Mouse (Mus musculus) heart, adult 2 months (tissue): ENCODE results near the gene Ctxn1. TPM values are rescaled to one million over a fixed set of nuclear protein-coding genes. Genes with fewer than 3 reads are reported as not detected.
A peak's percentile ranks its signal among the peaks of the same experiment; 100 is the strongest.

Source experiments
- DNase-seq, 2 experiments: peaks; one replicate each; pipeline ENCODE4 v3.0.0; 2021
- H3K27ac ChIP-seq: fragments of 200-600 bp; 2 replicates; pipeline ENCODE4 v1.8.1; 2022
- H3K27me3 ChIP-seq: fragments of 200-500 bp; 2 replicates; pipeline ENCODE4 v1.6.1; 2012; ENCODE audit warnings: mild to moderate bottlenecking, low read length, inconsistent platforms, mixed read lengths; ENCODE audit not compliant: control insufficient read depth, insufficient read depth
- H3K36me3 ChIP-seq: fragments of 200-500 bp; 2 replicates; pipeline ENCODE4 v1.6.1; 2012; ENCODE audit warnings: low read length, inconsistent platforms; ENCODE audit not compliant: control insufficient read depth, insufficient read depth
- H3K4me1 ChIP-seq: fragments of 200-500 bp; 2 replicates; pipeline ENCODE4 v1.6.1; 2011; ENCODE audit warnings: low read length; ENCODE audit not compliant: control insufficient read depth, insufficient read depth
- H3K4me3 ChIP-seq: fragments of 200-600 bp; 2 replicates; pipeline ENCODE4 v1.8.1; 2022
- H3K79me2 ChIP-seq: fragments of 200-500 bp; replicated peaks from 2 replicates; pipeline ENCODE4 v1.6.1; 2012; ENCODE audit warnings: mild to moderate bottlenecking, inconsistent platforms, low read length, moderate library complexity, mixed read lengths; ENCODE audit not compliant: control insufficient read depth, insufficient read depth
- H3K9ac ChIP-seq: fragments of 200-500 bp; 2 replicates; pipeline ENCODE4 v1.6.1; 2012; ENCODE audit warnings: low read depth, mild to moderate bottlenecking, control low read depth, inconsistent platforms, low read length, mixed read lengths
- CTCF ChIP-seq: fragments of 200-600 bp; IDR thresholded peaks from 2 replicates; pipeline ENCODE4 v1.8.1; 2022; ENCODE audit warnings: antibody characterized with exemption, mild to moderate bottlenecking, moderate library complexity
- EP300 ChIP-seq: fragments of 200-500 bp; IDR thresholded peaks from 2 replicates; pipeline ENCODE4 v1.6.1; 2011; ENCODE audit warnings: low read depth, low read length, control low read depth; ENCODE audit not compliant: insufficient read depth
- POLR2A ChIP-seq: fragments of 200-500 bp; IDR thresholded peaks from 2 replicates; pipeline ENCODE4 v1.6.1; 2011; ENCODE audit warnings: mild to moderate bottlenecking, low read depth, low read length, control low read depth; ENCODE audit not compliant: insufficient read depth
- WGBS: fragments of 180-500 bp; shearing (Covaris S2); methylation state at CpG from one replicate; pipeline ENCODE4 v1.1.7; 2018; 5-methylcytosine and 5-hydroxymethylcytosine counted together
- intact Hi-C: fragments of 180-260 bp; cut with DNase I; formaldehyde crosslinking; loops from one replicate; pipeline ENCODE4 v1.15.1; 2025
- polyA plus RNA-seq: library from polyadenylated mRNA; depleted of rRNA; stranded (reverse); fragments of >200 nt; gene quantifications from 2 replicates; pipeline ENCODE4 v1.2.3, GENCODE M21; 2012; rRNA removed
- total RNA-seq, 2 experiments: library from RNA; stranded (reverse); gene quantifications; 2 replicates each; pipeline ENCODE4 v1.2.3; 2021

Ctxn1 gene
- total and polyA plus RNA-seq, 3 experiments, result 0.60 to 5.7 (median 0.91) TPM

GRCm38 (mm10) chr8:4214006-4214980, 44.8 kb downstream of the Ctxn1 start:
- Histone ChIP-seq H3K4me1 (peaks cover 3% of the 10 kb centered on the region; the same call in 1 of the 2 replicates), H3K9ac (peak overlapping the region; percentile 49), H3K79me2 (no peaks in the 10 kb centered on the region), H3K27ac (no peak overlapping the region), H3K4me3 (peak overlapping the region; percentile 37), H3K36me3 (no peaks in the 10 kb centered on the region), H3K27me3 (peaks cover 17% of the 10 kb centered on the region)
- peak; percentile 47 to 52 for DNase-seq
- TF ChIP-seq EP300, result no peak
- TF ChIP-seq CTCF, result no peak
- no peak for TF ChIP-seq POLR2A
- intact Hi-C loops, result no loop called here
- 12% methylated on average over 33 of the region's 33 CpGs for WGBS

- intact Hi-C loops, result no loop called here
- Histone ChIP-seq H3K4me3 (peak overlapping the region; percentile 37), H3K4me1 (peaks cover 3% of the 10 kb centered on the region; the same call in 1 of the 2 replicates), H3K36me3 (no peaks in the 10 kb centered on the region), H3K27me3 (peaks cover 15% of the 10 kb centered on the region), H3K27ac (no peak overlapping the region), H3K79me2 (no peaks in the 10 kb centered on the region), H3K9ac (peak overlapping the region; percentile 49)
- DNase-seq, result peak; percentile 48 to 51
- TF ChIP-seq EP300 (no peak), CTCF (no peak), POLR2A (no peak)
- 7% methylated on average over 18 of the region's 18 CpGs for WGBS
Measured at GRCm38 (mm10) chr8:4213210-4214005, 45.7 kb downstream of the Ctxn1 start.

DNA sequence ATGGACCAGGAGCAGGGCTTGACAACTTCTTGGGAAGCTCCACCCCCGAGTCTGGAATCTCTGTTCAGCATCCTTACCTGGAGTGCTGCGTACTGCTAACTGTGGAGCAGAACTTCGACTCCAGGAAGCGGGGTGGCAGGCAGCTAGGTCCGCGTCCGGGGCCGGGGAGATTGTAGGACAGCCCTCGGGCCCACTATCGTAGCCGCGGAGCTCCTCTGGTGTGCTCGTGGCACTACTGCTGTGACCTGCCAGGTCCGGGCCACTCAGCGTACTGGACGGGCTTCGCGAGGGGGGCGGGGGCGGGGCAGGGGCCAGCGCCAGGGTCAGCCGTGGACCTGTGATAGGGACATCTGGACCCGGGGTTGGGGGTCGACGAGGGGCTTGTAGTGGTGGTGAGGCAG, 46.3 kb downstream of the Ctxn1 start:
- peaks cover 14% of the 10 kb centered on the region for H3K27me3 ChIP-seq
- H3K36me3 ChIP-seq, result no peaks in the 10 kb centered on the region
- peaks cover 3% of the 10 kb centered on the region; the same call in 1 of the 2 replicates for H3K4me1 ChIP-seq
- TF ChIP-seq EP300 (no peak), POLR2A (no peak), CTCF (no peak)
- no peaks in the 10 kb centered on the region for H3K79me2 ChIP-seq
- WGBS, result under 1% methylated on average over 23 of the region's 25 CpGs
- no peak overlapping the region for H3K4me3 ChIP-seq
- intact Hi-C loops, result no loop called here
- peak in 1 of 2 experiments; percentile 35 for DNase-seq
- H3K9ac ChIP-seq, result peak overlapping the region; percentile 49; the same call in 1 of the 2 replicates
- no peak overlapping the region for H3K27ac ChIP-seq

DNA sequence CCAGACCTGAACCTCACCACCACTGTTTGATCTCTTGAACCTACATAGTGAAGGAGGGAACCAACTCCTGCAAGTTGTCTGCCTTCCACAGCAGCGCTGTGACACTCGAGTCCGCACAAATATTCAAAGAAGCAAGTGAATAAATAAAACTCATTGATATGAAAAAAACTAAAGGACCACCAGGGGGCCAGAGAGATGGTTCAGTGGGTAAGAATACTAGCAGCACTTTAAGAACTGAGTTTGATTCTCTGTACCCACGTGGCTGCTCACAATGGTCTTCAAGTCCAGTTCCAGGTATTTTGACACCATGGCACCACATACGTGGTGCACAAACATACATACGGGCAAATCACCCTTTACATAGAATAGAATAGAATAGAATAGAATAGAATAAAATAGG, 48.0 kb downstream of the Ctxn1 start:
- TF ChIP-seq CTCF (no peak), POLR2A (no peak), EP300 (no peak)
- Histone ChIP-seq H3K27ac (no peak overlapping the region), H3K9ac (no peak overlapping the region), H3K27me3 (peaks cover 5% of the 10 kb centered on the region), H3K4me3 (no peak overlapping the region), H3K4me1 (peaks cover 3% of the 10 kb centered on the region; the same call in 1 of the 2 replicates), H3K79me2 (no peaks in the 10 kb centered on the region), H3K36me3 (no peaks in the 10 kb centered on the region)
- 81% methylated on average over 6 of the region's 6 CpGs for WGBS
- no peak for DNase-seq
- intact Hi-C loops, result no loop called here

Other genes starting within 250 kb of the Ctxn1 start
- 1 to 10 TPM in 1 of 2 experiments, under 1 TPM in 1; 0.60 to 1.1 TPM for gene Cd209f, start 153.4 kb downstream of the Ctxn1 start, total RNA-seq
- 1.4 and 2.3 TPM in 2 replicates for gene Cd209f, start 153.4 kb downstream of the Ctxn1 start, polyA plus RNA-seq
- gene Cd209g, start 125.2 kb downstream of the Ctxn1 start, total RNA-seq, result under 1 TPM in 1 of 2 experiments, not detected in 1; 0.23 TPM
- 1.00 and 2.1 TPM in 2 replicates for gene Cd209g, start 125.2 kb downstream of the Ctxn1 start, polyA plus RNA-seq
- gene Evi5l, start 92.7 kb downstream of the Ctxn1 start, total RNA-seq, result 10 to 100 TPM; 20.6 to 22.3 TPM
- 20.2 and 27.3 TPM in 2 replicates for gene Evi5l, start 92.7 kb downstream of the Ctxn1 start, polyA plus RNA-seq
- under 1 TPM in 1 of 2 experiments, not detected in 1; 0.05 TPM for gene Prr36, start 41.8 kb downstream of the Ctxn1 start, total RNA-seq
- gene Prr36, start 41.8 kb downstream of the Ctxn1 start, polyA plus RNA-seq, result 0.04 TPM in 1 of 2 replicates, not detected in the other
- under 1 TPM; 0.37 to 0.52 TPM for gene Lrrc8e, start 32.4 kb downstream of the Ctxn1 start, total RNA-seq
- gene Lrrc8e, start 32.4 kb downstream of the Ctxn1 start, polyA plus RNA-seq, result 0.09 and 0.29 TPM in 2 replicates
- 10 to 100 TPM; 63.8 to 65.9 TPM for gene Map2k7, start 20.5 kb downstream of the Ctxn1 start, total RNA-seq
- gene Map2k7, start 20.5 kb downstream of the Ctxn1 start, polyA plus RNA-seq, result 27.8 and 53.1 TPM in 2 replicates
- gene Gm49320, start 20.4 kb downstream of the Ctxn1 start, total RNA-seq, result under 1 TPM in 1 of 2 experiments, not detected in 1; 0.45 TPM
- 0.64 and 2.6 TPM in 2 replicates for gene Gm49320, start 20.4 kb downstream of the Ctxn1 start, polyA plus RNA-seq
- gene Tgfbr3l, start 11.1 kb downstream of the Ctxn1 start, total RNA-seq, result 1 to 10 TPM; 2.7 to 3.8 TPM
- gene Tgfbr3l, start 11.1 kb downstream of the Ctxn1 start, polyA plus RNA-seq, result 10.0 and 12.1 TPM in 2 replicates
- gene Snapc2, start 6.2 kb downstream of the Ctxn1 start, total RNA-seq, result 10 to 100 TPM; 14.7 to 16.2 TPM
- 18.5 and 38.1 TPM in 2 replicates for gene Snapc2, start 6.2 kb downstream of the Ctxn1 start, polyA plus RNA-seq
- gene Timm44, start 16.6 kb upstream of the Ctxn1 start, total RNA-seq, result 100 to 1,000 TPM in 1 of 2 experiments, 10 to 100 TPM in 1; 92.4 to 105 TPM
- 92.8 and 117 TPM in 2 replicates for gene Timm44, start 16.6 kb upstream of the Ctxn1 start, polyA plus RNA-seq
- 1 to 10 TPM; 2.9 to 5.1 TPM for gene Ccl25, start 65.9 kb upstream of the Ctxn1 start, total RNA-seq
- 2.5 and 3.5 TPM in 2 replicates for gene Ccl25, start 65.9 kb upstream of the Ctxn1 start, polyA plus RNA-seq
- 10 to 100 TPM; 60.0 to 61.1 TPM for gene Elavl1, start 66.1 kb upstream of the Ctxn1 start, total RNA-seq
- gene Elavl1, start 66.1 kb upstream of the Ctxn1 start, polyA plus RNA-seq, result 25.9 and 32.5 TPM in 2 replicates
- 10 to 100 TPM; 33.2 to 33.6 TPM for gene Cers4, start 233.8 kb upstream of the Ctxn1 start, total RNA-seq
- 89.8 and 92.8 TPM in 2 replicates for gene Cers4, start 233.8 kb upstream of the Ctxn1 start, polyA plus RNA-seq